Mouse (Mus musculus): Measurements from ENCODE around the gene Il20ra. TPM values are rescaled to one million over a fixed set of nuclear protein-coding genes. Genes with fewer than 3 reads are reported as not detected.

Gene Il20ra
- total RNA-seq (2023), result not detected

GRCm38 (mm10) chr10:19712421-19712836, at the start of gene Il20ra:
Il20ra (plus strand) TSS chr10:19712570.

Other genes with a start within 250 kb of the Il20ra start
- gene Ifngr1, start 120.6 kb upstream of the Il20ra start, total RNA-seq (2023), result 456 TPM
- not detected for gene Il22ra2, start 90.6 kb upstream of the Il20ra start, total RNA-seq (2023)
- gene Slc35d3, start 138.9 kb downstream of the Il20ra start, total RNA-seq (2023), result not detected
- gene Pex7, start 195.1 kb downstream of the Il20ra start, total RNA-seq (2023), result 19.0 TPM
- gene Map3k5, start 221.9 kb downstream of the Il20ra start, total RNA-seq (2023), result 34.8 TPM